Mouse (Mus musculus): ENCODE measurements around the gene Trp53bp2. TPM values are rescaled to one million over a fixed set of nuclear protein-coding genes. Genes with fewer than 3 reads are reported as not detected.

Trp53bp2 gene
- polyA plus RNA-seq, 1 experiment from 2014 or later: 26.1 TPM

GRCm38 (mm10) chr1:182399908-182400307 lies 9.1 kb upstream of the Trp53bp2 start:
- Histone ChIP-seq H3K27ac (no peak overlapping the region), H3K4me2 (ENCODE audit: low read length) (no peak overlapping the region), H3K4me1 (replicated peaks; ENCODE audit: insufficient read depth, low read length) (no peaks in the 10 kb centered on the region; the same call in 1 of the 2 replicates), H3K9ac (ENCODE audit: low read depth, low read length) (no peak overlapping the region), H3K27me3 (ENCODE audit: insufficient read depth, low read length) (no peaks in the 10 kb centered on the region), H3K9me3 (replicated peaks; ENCODE audit: low read length) (no peaks in the 10 kb centered on the region), H3K4me3 (replicated peaks; ENCODE audit: low read depth, low read length) (no peak overlapping the region), H3K36me3 (ENCODE audit: insufficient read depth, low read length) (no peaks in the 10 kb centered on the region)
- WGBS: 94% methylated on average over 3 of the region's 3 CpGs
- DNase-seq (ENCODE audit: low spot score): no peak
- no peak for ATAC-seq (replicated peaks; ENCODE audit: low FRiP score, low read depth)
- TF ChIP-seq CTCF (IDR thresholded peaks at IDR 0.05; ENCODE audit: low read depth): no peak

GRCm38 (mm10) chr1:182403076-182403475 lies 5.9 kb upstream of the Trp53bp2 start:
- no peak for TF ChIP-seq CTCF (IDR thresholded peaks at IDR 0.05; ENCODE audit: low read depth)
- no peak for ATAC-seq (replicated peaks; ENCODE audit: low FRiP score, low read depth)
- H3K4me3 ChIP-seq (replicated peaks; ENCODE audit: low read depth, low read length): no peak overlapping the region
- no peak overlapping the region for H3K9ac ChIP-seq (ENCODE audit: low read depth, low read length)
- no peak overlapping the region for H3K4me2 ChIP-seq (ENCODE audit: low read length)
- H3K4me1 ChIP-seq (replicated peaks; ENCODE audit: insufficient read depth, low read length): no peaks in the 10 kb centered on the region; the same call in 1 of the 2 replicates
- no peaks in the 10 kb centered on the region for H3K36me3 ChIP-seq (ENCODE audit: insufficient read depth, low read length)
- DNase-seq (ENCODE audit: low spot score): peak; percentile 39
- H3K9me3 ChIP-seq (replicated peaks; ENCODE audit: low read length): no peaks in the 10 kb centered on the region
- H3K27ac ChIP-seq: no peak overlapping the region
- no peaks in the 10 kb centered on the region for H3K27me3 ChIP-seq (ENCODE audit: insufficient read depth, low read length)
- WGBS: 42% methylated on average over 13 of the region's 13 CpGs

DNA sequence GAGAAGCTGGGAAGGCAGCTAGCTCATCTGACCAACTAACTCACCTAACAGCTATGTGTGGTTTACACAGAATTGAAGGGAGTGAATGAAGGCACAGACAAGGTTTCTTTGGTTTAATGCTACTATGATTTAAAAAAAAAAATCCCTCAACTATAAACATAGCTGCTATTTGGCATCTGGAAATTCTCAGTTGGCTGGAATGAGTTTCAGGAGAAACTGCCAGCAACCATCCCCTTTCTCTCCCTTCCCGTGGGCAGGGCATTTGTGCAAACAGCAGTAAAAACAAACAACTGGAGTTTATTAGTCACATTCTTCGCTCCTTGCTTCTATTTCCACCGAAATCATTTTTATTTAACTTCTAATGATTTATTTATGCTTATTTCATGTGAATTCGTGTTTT lies 2.4 kb upstream of the Trp53bp2 start:
- Histone ChIP-seq H3K27ac (no peak overlapping the region), H3K9me3 (replicated peaks; ENCODE audit: low read length) (no peaks in the 10 kb centered on the region), H3K36me3 (ENCODE audit: insufficient read depth, low read length) (no peaks in the 10 kb centered on the region), H3K4me2 (ENCODE audit: low read length) (no peak overlapping the region), H3K4me3 (replicated peaks; ENCODE audit: low read depth, low read length) (no peak overlapping the region), H3K9ac (ENCODE audit: low read depth, low read length) (no peak overlapping the region), H3K4me1 (replicated peaks; ENCODE audit: insufficient read depth, low read length) (peaks cover 5% of the 10 kb centered on the region; the same call in 1 of the 2 replicates), H3K27me3 (ENCODE audit: insufficient read depth, low read length) (no peaks in the 10 kb centered on the region)
- DNase-seq (ENCODE audit: low spot score) (no peak), ATAC-seq (replicated peaks; ENCODE audit: low FRiP score, low read depth) (no peak)
- TF ChIP-seq CTCF (IDR thresholded peaks at IDR 0.05; ENCODE audit: low read depth): no peak
- 64% methylated on average over 4 of the region's 4 CpGs for WGBS

GRCm38 (mm10) chr1:182408243-182408642 lies 729 bp upstream of the Trp53bp2 start:
- no peaks in the 10 kb centered on the region for H3K36me3 ChIP-seq (ENCODE audit: insufficient read depth, low read length)
- peaks cover 5% of the 10 kb centered on the region; the same call in 1 of the 2 replicates for H3K4me1 ChIP-seq (replicated peaks; ENCODE audit: insufficient read depth, low read length)
- peak overlapping the region; percentile 92 for H3K4me3 ChIP-seq (replicated peaks; ENCODE audit: low read depth, low read length)
- peak overlapping the region; percentile 91 for H3K27ac ChIP-seq
- ATAC-seq (replicated peaks; ENCODE audit: low FRiP score, low read depth) (no peak), DNase-seq (ENCODE audit: low spot score) (no peak)
- peak overlapping the region; percentile 77 for H3K4me2 ChIP-seq (ENCODE audit: low read length)
- H3K9ac ChIP-seq (ENCODE audit: low read depth, low read length): peak overlapping the region; percentile 95
- 2% methylated on average over 13 of the region's 13 CpGs for WGBS
- H3K27me3 ChIP-seq (ENCODE audit: insufficient read depth, low read length): no peaks in the 10 kb centered on the region
- no peaks in the 10 kb centered on the region for H3K9me3 ChIP-seq (replicated peaks; ENCODE audit: low read length)
- TF ChIP-seq CTCF (IDR thresholded peaks at IDR 0.05; ENCODE audit: low read depth): no peak

DNA sequence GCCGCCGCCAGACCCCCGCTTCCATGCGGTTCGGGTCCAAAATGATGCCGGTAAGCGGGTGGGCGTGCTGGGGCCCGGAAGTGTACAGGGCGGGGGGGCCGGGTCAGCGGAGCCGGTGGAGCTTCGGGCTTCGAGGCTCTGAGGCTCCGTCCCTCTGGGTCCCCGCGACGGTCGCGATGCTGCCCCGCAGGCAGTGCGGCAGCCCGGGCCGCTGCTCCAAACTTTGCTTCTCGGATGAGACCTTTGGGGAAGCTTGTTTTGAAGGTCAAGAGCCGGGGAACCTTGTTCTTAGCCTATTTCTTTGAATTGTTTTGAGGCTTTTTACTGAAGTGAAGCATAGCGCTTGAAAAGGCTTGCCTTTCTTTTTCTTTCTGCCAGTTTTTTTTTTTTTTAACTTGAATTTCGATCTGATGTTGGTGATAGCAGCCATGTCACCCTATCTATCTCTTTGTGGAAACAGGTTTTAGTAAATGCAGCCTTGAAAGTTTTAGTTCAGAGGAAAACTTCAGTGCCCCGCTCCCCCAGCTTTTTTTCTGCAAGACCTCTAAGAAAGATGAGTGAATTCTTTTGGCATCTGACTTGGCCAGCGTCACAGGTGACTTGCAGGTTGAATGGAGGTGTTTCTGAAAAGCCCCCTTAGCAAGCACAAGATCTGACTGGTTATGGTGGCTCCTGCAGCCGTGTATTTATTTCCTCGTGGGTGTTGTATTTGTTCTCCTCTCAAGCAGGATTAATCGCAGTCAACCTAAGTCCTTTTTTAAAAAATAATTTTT lies 615 bp downstream of the Trp53bp2 start:
- H3K27ac ChIP-seq: peak overlapping the region; percentile 95
- peak overlapping the region; percentile 77 for H3K4me2 ChIP-seq (ENCODE audit: low read length)
- H3K4me3 ChIP-seq (replicated peaks; ENCODE audit: low read depth, low read length): peak overlapping the region; percentile 92
- DNase-seq (ENCODE audit: low spot score) (peak; percentile 62), ATAC-seq (replicated peaks; ENCODE audit: low FRiP score, low read depth) (no peak; the same call in 1 of the 2 replicates)
- no peaks in the 10 kb centered on the region for H3K36me3 ChIP-seq (ENCODE audit: insufficient read depth, low read length)
- H3K9ac ChIP-seq (ENCODE audit: low read depth, low read length): peak overlapping the region; percentile 95
- H3K4me1 ChIP-seq (replicated peaks; ENCODE audit: insufficient read depth, low read length): peaks cover 5% of the 10 kb centered on the region; the same call in 1 of the 2 replicates
- no peak for TF ChIP-seq CTCF (IDR thresholded peaks at IDR 0.05; ENCODE audit: low read depth)
- H3K9me3 ChIP-seq (replicated peaks; ENCODE audit: low read length): no peaks in the 10 kb centered on the region
- 2% methylated on average over 33 of the region's 34 CpGs for WGBS
- no peaks in the 10 kb centered on the region for H3K27me3 ChIP-seq (ENCODE audit: insufficient read depth, low read length)

- TF ChIP-seq CTCF (IDR thresholded peaks at IDR 0.05; ENCODE audit: low read depth): no peak
- H3K9me3 ChIP-seq (replicated peaks; ENCODE audit: low read length): no peaks in the 10 kb centered on the region
- H3K4me2 ChIP-seq (ENCODE audit: low read length): no peak overlapping the region
- ATAC-seq (replicated peaks; ENCODE audit: low FRiP score, low read depth) (no peak), DNase-seq (ENCODE audit: low spot score) (no peak)
- 69% methylated on average over 7 of the region's 7 CpGs for WGBS
- H3K27ac ChIP-seq: peak overlapping the region; percentile 5; the same call in 1 of the 2 replicates
- no peaks in the 10 kb centered on the region for H3K27me3 ChIP-seq (ENCODE audit: insufficient read depth, low read length)
- H3K4me1 ChIP-seq (replicated peaks; ENCODE audit: insufficient read depth, low read length): peaks cover 5% of the 10 kb centered on the region; the same call in 1 of the 2 replicates
- no peaks in the 10 kb centered on the region for H3K36me3 ChIP-seq (ENCODE audit: insufficient read depth, low read length)
- H3K9ac ChIP-seq (ENCODE audit: low read depth, low read length): no peak overlapping the region
- H3K4me3 ChIP-seq (replicated peaks; ENCODE audit: low read depth, low read length): no peak overlapping the region
Measured at GRCm38 (mm10) chr1:182412586-182413270, 3.8 kb downstream of the Trp53bp2 start.

Data from kidney, postnatal 0 days (tissue).